Mouse (Mus musculus): ENCODE results near the gene Ccnl1. TPM values are rescaled to one million over a fixed set of nuclear protein-coding genes. Genes with fewer than 3 reads are reported as not detected.

The Ccnl1 gene
- total RNA-seq (2021) = 91.4 and 116 TPM in 2 replicates
- long read RNA-seq, experiment 1, transcript Ccnl1-205 (12 exons, 1,981 nt) = major isoform, 11 of 39 reads
- long read RNA-seq, experiment 1, transcript Ccnl1-201 (11 exons, 2,169 nt) = minor isoform, 10 of 39 reads
- long read RNA-seq, experiment 1, partial matches to known transcripts = 2 of 39 reads
- long read RNA-seq, experiment 1, other reads (novel, unspliced or antisense) = 12 of 39 reads
- long read RNA-seq, experiment 2, transcript Ccnl1-205 (12 exons, 1,981 nt) = minor isoform, 9 of 51 reads
- long read RNA-seq, experiment 2, transcript Ccnl1-201 (11 exons, 2,169 nt) = major isoform, 18 of 51 reads
- long read RNA-seq, experiment 2, transcript Ccnl1-203 (12 exons, 2,229 nt) = minor isoform, 6 of 51 reads
- long read RNA-seq, experiment 2, partial matches to known transcripts = 3 of 51 reads
- long read RNA-seq, experiment 2, other reads (novel, unspliced or antisense) = 15 of 51 reads

DNA sequence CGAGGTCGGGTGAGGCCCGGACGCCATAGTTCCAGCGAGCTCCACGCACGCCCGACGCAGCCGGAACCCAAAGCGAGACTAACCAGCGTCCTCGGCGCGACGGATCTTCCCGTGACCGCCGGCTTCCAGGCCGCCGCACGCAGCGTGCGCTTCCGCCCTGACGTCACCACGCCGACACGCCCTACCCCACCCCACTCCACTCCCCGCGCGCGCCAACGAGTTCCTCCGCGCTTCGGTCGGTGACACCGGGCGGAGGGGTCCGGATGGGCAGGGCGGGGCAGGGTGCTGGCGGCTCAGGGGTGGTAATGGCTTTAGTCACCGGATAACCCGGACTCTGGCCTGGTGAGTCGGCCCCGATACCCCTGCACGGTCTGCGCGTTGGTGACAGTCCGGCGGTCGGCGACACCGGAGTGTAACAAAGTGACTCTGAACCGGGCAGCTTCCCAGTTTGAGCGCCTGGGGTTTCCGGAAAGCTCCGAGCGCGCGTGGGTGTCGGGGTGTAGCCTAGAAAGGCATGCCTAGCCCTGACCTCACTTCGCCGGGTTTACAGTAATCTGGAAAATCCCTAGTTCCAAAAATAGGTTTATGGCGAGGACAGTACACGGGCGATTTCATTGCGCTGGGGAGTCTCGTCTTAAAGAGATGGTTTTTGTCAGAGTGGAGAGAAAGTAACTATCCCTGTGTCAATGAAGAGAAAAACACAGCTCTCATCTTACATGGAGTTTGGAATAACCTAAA, at the start of gene Ccnl1:
Gene Ccnl1, minus strand, starts transcription at position 148 of the 738 bp plus-strand sequence.
- DNase-seq = peak; percentile 99

- no peak for DNase-seq
Measured at GRCm38 (mm10) chr3:66004989-66005388, 46.9 kb upstream of the Ccnl1 start.

GRCm38 (mm10) chr3:66004220-66004951, 46.3 kb upstream of the Ccnl1 start:
- DNase-seq = no peak

GRCm38 (mm10) chr3:66000400-66000799, 42.4 kb upstream of the Ccnl1 start:
- DNase-seq = no peak

DNA sequence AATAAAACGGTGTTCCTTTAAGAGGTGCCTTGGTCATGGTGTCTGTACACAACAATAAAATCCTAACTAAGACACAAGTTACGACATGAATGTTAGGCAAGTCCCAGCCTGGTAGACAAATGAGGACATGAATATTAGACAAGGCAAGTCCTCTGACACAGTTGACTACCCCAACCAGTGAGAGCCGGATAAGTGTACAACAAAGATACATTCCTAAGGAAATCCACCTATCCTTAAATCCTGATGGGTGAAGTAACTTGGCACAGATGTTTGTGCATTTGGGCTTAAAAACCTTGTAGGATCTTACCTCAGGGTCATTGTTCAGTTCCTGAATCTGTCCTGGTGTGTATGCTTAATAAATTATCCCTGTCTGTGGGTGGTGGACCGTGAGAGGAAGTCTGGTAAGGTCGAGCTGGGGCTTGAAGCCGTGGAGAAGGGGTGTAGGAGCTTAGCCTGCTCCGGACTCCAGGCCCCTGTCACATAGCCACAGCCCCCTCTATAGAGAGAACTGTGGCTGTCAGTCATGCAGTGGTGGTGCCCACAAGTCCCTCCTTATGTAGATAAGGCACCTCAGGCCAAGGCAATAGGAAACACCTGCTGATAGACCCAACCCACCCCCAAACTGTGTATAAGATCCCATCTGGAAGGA, 39.4 kb upstream of the Ccnl1 start:
- DNase-seq = no peak

DNA sequence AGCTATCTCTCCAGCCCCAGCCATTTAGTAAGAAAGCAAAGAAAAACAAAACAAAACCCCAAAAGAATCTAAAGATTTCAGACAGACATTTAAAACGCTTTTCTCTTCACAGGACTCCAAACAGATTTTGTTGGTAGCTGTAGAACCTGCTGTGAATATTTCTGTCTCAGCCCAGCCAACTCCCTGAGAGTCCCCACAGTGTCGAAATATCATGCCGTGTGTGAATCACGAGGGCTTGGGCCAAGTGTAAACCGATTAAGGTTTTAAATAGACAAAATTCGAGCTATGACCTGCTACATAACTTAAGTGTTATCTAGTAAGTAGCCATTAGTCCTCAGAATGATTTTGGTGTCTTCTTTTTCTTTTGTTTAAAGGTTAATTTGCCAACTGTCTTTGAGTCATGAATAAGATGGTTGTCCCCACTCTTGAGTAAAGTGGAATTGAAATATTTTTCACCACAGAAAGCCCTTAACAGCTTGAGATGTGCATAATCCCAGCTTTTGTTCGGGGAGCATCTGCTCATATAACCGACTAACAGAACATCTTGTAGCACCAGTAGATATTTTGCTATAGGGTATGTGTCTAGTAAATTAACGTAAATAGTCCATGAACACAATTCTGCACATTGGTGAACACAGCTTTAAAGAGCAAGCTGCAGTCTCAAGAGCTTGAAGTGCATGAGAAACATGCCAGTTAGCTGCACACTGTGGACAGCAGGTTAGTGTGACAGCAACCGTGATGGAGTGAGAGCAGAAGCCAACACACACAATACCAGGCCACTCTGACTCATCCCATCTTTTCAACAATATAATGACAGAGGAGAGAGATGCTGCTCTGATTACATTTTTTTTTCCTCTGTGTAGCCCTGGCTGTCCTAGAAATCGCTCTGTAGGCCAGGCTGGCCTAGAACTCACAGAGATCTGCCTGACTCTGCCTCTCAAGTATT, 34.6 kb upstream of the Ccnl1 start:
- peak; percentile 16 for DNase-seq

- DNase-seq = peak; percentile 53
Measured at GRCm38 (mm10) chr3:65990957-65991646, 33.1 kb upstream of the Ccnl1 start.

GRCm38 (mm10) chr3:65990524-65990923, 32.5 kb upstream of the Ccnl1 start:
- no peak for DNase-seq

DNA sequence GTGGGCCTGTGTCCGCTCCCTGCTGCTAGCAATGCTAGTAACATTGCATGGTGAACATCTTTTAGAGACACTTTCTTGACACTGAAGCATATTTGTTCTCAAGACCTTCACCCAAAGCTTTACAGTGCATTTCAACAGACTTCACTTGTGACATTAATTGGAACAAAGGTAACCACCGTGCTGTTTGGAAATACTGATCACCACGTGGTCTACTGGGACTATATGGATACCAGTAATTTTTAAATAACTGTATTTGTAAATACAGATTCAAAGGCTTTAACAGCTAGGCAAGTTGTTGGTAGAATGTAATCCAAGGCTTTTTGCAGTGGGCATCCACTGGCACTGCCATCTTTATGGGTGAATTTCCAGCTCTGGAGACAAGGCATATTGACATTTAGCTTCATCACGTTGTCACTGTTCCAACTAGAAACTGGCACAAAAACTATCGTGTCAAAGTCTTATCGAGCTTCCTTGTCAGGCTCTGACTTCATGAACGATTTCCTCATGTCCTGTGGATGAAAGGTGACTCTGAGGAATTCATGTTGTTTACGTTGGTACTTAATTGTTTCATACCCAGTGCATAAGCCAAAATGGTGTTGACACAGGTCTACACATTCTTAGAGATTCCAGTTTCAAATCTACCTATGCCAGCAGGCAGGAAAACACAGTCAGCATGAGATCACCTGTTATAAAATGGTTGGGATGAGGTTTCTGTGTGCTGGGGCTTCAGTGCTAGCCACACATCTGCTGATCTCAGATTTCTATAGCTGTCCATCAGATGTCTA, 30.9 kb upstream of the Ccnl1 start:
- peak; percentile 19 for DNase-seq

DNA sequence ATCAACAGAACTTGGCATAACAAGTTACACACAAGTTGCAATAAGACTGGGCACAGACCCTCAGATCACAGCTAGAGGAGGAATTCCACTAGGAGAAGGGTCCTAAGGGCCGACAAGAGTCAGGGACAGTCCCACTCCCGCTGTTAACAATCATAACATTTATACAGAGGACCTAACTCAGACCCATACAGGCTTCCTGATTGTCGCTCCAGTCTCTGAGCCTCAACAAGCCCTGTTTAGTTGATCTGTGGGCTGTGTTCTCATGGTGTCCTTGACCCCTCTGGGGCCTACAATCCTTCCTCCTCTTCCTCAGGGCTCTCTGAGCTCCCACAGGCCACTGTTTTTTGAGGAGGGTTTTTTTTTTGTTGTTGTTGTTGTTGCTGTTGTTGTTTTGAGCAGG, 18.2 kb upstream of the Ccnl1 start:
- DNase-seq = no peak

- peak; percentile 58 for DNase-seq
Measured at GRCm38 (mm10) chr3:65975317-65975716, 17.3 kb upstream of the Ccnl1 start.

DNA sequence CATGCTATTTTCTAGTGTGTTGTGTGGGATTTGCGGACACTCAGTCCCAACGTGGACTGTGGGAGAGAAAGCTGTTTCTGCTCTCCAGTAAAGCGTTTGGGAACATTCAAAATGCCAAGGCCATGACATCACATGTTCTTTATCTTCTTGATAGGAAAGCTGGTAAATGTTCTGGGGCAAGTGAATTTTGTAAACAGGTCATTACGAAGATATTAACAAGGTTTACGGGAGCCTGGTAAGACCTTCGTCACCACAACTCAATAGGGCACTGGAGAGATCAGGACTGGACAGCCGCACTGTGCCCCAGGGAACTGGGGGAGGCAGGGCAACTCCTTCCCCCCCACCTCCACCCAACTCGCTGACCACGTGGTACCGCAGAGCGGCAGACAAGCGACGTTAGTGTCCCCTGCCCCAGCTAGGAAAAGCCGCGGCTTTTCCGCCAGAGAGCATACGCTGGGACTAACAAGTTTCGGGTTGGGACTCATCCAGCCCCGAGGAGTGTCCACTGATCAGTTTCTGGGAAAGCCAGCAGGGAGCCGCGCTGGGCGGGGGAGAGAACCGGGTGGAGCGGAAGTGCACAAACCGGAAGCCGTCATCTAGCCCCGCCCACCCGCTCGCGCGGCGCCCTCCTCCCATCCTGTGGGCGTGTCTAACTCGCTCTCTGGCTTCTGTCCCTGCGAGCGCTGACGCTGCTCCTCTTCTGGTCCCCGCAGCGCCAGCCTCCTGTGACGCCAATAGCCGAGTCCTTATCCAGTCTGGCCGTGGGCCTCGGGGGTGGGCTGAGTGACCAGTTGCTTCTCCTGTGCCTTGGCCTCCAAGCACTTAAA, 16.4 kb upstream of the Ccnl1 start:
- DNase-seq = peak; percentile 99

GRCm38 (mm10) chr3:65973501-65974231, 15.6 kb upstream of the Ccnl1 start:
- peak; percentile 16 for DNase-seq

DNA sequence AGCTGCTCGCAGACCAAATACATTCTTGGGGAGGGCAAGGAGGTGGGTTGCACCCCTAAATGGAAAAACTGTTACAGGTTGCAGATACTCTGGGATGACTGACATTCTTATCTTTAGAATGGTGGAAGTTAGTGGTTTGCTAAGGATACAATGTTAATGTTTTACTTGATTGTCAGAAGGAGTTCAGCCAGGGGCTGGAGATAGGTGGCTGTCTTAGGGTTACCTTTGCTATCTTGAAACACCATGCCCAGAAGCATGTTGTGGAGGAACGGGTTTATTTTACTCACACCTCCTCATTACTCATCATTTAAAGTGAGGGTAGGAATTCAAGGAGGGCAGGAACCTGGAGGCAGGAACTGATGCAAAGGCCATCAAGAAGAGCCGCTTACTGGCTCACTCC, 11.1 kb upstream of the Ccnl1 start:
- DNase-seq = no peak

- DNase-seq = no peak
Measured at GRCm38 (mm10) chr3:65966360-65966759, 8.3 kb upstream of the Ccnl1 start.

DNA sequence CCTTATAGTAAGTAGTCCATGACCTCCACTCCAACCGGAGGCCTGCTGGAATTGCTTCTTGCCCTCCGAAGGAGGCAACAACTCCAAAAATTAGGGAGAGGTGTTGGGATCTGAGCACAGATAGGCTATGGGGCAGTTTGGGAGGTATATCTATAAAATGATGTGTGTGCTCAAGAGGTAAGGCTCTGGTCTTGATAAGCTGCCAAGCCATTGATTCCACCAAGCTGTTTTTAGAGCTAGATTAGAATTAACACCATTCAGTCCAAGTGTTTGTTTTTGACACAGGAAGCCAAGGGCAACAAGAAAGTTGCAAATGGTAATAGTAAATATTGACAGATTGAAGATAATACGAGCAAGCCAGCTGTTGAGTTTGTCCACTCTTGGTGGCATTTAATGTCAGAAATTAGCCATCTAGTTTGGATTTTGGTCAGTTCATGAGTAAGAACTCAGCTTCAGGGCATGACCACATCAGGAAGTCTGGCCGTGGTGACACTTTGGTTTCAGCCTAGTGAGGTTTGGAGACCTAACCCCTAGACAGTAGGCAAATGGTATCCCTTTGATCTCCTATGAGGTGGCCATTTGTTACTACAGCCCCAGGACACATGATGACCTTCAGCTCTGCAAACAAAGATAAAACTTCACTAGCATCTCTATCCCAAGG, 4.4 kb upstream of the Ccnl1 start:
- DNase-seq = peak; percentile 30

GRCm38 (mm10) chr3:65960291-65960945, 2.4 kb upstream of the Ccnl1 start:
- DNase-seq = no peak
